Mouse (Mus musculus): ENCODE results near the gene Flt1. TPM values are rescaled to one million over a fixed set of nuclear protein-coding genes. Genes with fewer than 3 reads are reported as not detected.

The Flt1 gene
- total and polyA plus RNA-seq, 3 experiments, result 20.5 to 88.3 (median 82.1) TPM

DNA sequence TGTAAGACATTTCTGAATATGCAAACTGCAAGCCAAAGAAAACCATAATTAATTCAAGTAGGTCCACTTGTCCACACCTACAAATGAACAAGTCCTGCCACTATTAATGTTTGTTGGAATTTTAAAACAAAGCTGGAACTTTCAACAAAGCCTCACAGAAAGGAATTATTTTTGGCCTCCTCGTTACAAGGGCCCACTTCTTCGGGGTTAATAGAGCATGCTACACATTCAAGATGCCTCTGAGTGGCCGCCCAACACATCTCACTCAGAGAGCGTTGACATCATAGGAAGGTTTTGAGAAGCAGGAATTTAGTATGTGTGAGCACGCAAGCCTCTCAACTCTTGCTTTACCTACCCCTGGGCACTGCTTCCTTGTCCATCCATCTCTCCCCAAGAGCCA, 50.0 kb downstream of the Flt1 start:
- Histone ChIP-seq H3K4me1 (ENCODE audit: control insufficient read depth, insufficient read depth, low read length) (peaks cover 7% of the 10 kb centered on the region), H3K79me2 (replicated peaks; ENCODE audit: control insufficient read depth, insufficient read depth, low read length) (no peaks in the 10 kb centered on the region), H3K9ac (ENCODE audit: low read depth, low read length) (no peak overlapping the region), H3K27me3 (ENCODE audit: control insufficient read depth, insufficient read depth, low read length) (no peaks in the 10 kb centered on the region), H3K27ac (no peak overlapping the region), H3K4me3 (no peak overlapping the region), H3K36me3 (ENCODE audit: control insufficient read depth, insufficient read depth, low read length) (peaks cover 17% of the 10 kb centered on the region)
- 74% methylated on average over 5 of the region's 5 CpGs for WGBS
- no peak for DNase-seq
- intact Hi-C loops (cut with DNase I), result no loop called here
- no peak for TF ChIP-seq POLR2A (IDR thresholded peaks at IDR 0.05; ENCODE audit: insufficient read depth, low read depth, low read length)
- TF ChIP-seq CTCF (IDR thresholded peaks at IDR 0.05), result no peak

DNA sequence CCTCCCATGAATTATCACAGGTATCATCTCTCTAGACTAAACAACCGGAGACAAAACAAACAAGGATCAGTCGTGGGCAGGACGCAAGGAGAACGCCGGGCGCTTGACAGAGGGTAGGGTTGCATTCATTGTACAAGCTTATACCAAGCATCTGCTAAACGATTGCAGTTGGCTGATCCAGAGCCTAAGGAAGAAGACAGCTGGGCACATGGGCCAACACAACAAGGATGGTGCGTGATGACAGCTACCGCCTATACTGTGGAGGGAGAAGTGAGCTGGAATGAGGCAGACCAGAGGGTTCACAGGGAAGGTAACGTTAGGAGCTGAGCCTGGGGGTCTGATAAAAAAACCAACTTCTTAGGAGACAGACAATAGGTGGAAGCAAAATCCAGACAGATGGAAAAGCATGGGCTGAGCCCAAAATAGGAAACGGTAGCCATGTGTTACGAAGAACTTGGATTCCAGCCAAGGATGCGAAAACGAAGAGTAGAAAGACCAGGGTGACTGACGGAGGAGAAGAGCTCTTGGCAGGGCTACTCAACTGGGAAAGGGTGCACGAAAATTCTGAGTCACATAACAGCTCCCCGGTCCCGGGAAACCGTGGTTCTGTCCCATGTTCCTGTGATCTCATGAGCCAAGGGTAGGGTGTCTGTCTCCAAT, 53.9 kb downstream of the Flt1 start:
- peak overlapping the region; percentile 55 for H3K27ac ChIP-seq
- DNase-seq, result peak in 1 of 2 experiments; percentile 34

DNA sequence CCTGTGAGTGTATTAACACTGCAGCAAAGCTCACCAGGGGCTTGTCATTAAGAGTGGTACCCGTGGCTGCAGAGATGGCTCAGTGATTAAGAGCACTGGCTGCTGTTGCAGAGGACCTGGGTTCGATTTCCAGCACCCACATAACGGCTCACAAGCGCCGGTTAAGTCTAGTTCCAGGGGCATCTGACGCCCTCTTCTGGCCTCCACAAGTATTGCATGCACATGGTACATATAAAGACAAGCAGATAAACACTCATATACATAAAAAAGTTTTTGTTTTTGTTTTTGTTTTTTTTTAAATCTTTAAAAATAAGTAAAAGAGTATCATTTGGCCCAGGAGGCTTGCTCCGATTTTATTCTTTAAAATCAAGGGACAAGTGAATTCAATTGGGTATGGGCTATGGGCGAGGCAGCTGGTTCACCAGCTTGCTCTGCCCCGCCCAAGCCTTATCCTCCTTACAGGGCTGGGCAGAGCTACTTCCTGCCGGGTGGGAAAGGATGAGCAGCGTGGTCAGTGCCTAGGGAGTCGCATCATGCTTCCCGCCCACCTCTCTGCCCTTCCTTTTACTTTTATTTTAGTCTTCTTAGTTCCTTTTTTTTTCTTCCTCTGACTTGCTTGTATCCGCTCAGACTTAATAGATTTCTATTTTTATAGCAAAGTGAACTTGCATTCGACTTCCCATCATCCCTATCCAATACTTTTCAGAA, 57.0 kb downstream of the Flt1 start:
- intact Hi-C loops (cut with DNase I), result no loop called here

More for the DNA sequence above, 53.9 kb downstream of the Flt1 start:
- Histone ChIP-seq H3K79me2 (replicated peaks; ENCODE audit: control insufficient read depth, insufficient read depth, low read length) (no peaks in the 10 kb centered on the region), H3K4me3 (no peak overlapping the region), H3K27me3 (ENCODE audit: control insufficient read depth, insufficient read depth, low read length) (no peaks in the 10 kb centered on the region), H3K9ac (ENCODE audit: low read depth, low read length) (no peak overlapping the region), H3K36me3 (ENCODE audit: control insufficient read depth, insufficient read depth, low read length) (peaks cover 21% of the 10 kb centered on the region), H3K4me1 (ENCODE audit: control insufficient read depth, insufficient read depth, low read length) (peaks cover 7% of the 10 kb centered on the region)
- no peak for TF ChIP-seq CTCF (IDR thresholded peaks at IDR 0.05)
- TF ChIP-seq EP300 (IDR thresholded peaks at IDR 0.05; ENCODE audit: insufficient read depth, low read depth, low read length), result no peak
- no peak for TF ChIP-seq POLR2A (IDR thresholded peaks at IDR 0.05; ENCODE audit: insufficient read depth, low read depth, low read length)
- intact Hi-C loops (cut with DNase I), result loop anchor here (5.0 kb wide), 1 partner anchor 35 kb away; no protein-coding TSS in a partner anchor
- 42% methylated on average over 19 of the region's 19 CpGs for WGBS

DNA sequence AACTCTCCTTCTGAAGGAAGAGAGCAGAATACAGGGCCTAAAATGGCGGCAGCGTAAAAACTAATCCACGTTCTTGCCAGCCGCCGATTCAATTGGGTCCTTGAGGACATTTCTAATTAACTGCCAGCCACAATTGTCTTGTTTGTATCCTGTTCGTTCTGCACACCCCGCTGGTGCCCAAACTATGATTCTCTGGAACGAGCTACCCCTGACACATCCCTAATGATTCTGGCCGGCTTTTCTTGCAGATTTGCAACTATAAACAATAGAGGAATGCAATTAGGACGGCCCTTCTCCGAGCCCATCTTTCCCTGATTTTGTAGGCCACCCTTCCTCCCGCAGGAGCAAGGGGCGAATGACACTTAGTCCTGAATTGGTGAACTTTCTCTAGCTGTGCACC, 59.9 kb downstream of the Flt1 start:
- 94% methylated on average over 13 of the region's 13 CpGs for WGBS
- TF ChIP-seq POLR2A (IDR thresholded peaks at IDR 0.05; ENCODE audit: insufficient read depth, low read depth, low read length), result no peak
- TF ChIP-seq EP300 (IDR thresholded peaks at IDR 0.05; ENCODE audit: insufficient read depth, low read depth, low read length), result no peak
- no peak for TF ChIP-seq CTCF (IDR thresholded peaks at IDR 0.05)
- no peak for DNase-seq
- intact Hi-C loops (cut with DNase I), result no loop called here
- Histone ChIP-seq H3K27ac (no peak overlapping the region), H3K9ac (ENCODE audit: low read depth, low read length) (no peak overlapping the region), H3K4me1 (ENCODE audit: control insufficient read depth, insufficient read depth, low read length) (peaks cover 4% of the 10 kb centered on the region), H3K36me3 (ENCODE audit: control insufficient read depth, insufficient read depth, low read length) (peaks cover 8% of the 10 kb centered on the region), H3K27me3 (ENCODE audit: control insufficient read depth, insufficient read depth, low read length) (no peaks in the 10 kb centered on the region), H3K79me2 (replicated peaks; ENCODE audit: control insufficient read depth, insufficient read depth, low read length) (no peaks in the 10 kb centered on the region), H3K4me3 (no peak overlapping the region)

More for the DNA sequence above, 57.0 kb downstream of the Flt1 start:
- Histone ChIP-seq H3K79me2 (replicated peaks; ENCODE audit: control insufficient read depth, insufficient read depth, low read length) (no peaks in the 10 kb centered on the region), H3K4me3 (no peak overlapping the region), H3K36me3 (ENCODE audit: control insufficient read depth, insufficient read depth, low read length) (peaks cover 19% of the 10 kb centered on the region), H3K27ac (no peak overlapping the region), H3K4me1 (ENCODE audit: control insufficient read depth, insufficient read depth, low read length) (peaks cover 7% of the 10 kb centered on the region), H3K27me3 (ENCODE audit: control insufficient read depth, insufficient read depth, low read length) (no peaks in the 10 kb centered on the region), H3K9ac (ENCODE audit: low read depth, low read length) (no peak overlapping the region)
- TF ChIP-seq CTCF (IDR thresholded peaks at IDR 0.05) (peak; percentile 49), EP300 (IDR thresholded peaks at IDR 0.05; ENCODE audit: insufficient read depth, low read depth, low read length) (no peak), POLR2A (IDR thresholded peaks at IDR 0.05; ENCODE audit: insufficient read depth, low read depth, low read length) (no peak)
- 79% methylated on average over 15 of the region's 15 CpGs for WGBS
- no peak for DNase-seq

DNA sequence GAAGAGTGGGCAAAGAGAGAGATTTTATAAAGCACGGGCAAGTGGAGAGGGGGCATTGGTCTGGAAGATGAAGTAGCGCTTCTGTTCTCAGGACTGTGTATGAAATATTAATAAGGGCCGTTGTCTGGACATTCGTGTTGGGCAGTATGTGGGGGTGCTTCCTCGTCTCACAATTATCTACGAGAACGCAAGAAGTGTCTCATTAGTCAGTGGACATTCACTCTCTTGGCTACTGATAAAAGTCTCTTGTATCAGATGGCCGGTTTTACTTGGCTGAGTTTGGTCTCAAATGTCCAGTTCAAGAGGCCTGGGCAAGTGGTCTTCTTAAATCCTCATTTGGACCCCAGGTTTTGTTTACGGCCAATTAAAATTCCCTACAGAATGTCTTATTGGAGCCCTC, 60.4 kb downstream of the Flt1 start:
- Histone ChIP-seq H3K4me1 (ENCODE audit: control insufficient read depth, insufficient read depth, low read length) (peaks cover 4% of the 10 kb centered on the region), H3K79me2 (replicated peaks; ENCODE audit: control insufficient read depth, insufficient read depth, low read length) (no peaks in the 10 kb centered on the region), H3K9ac (ENCODE audit: low read depth, low read length) (no peak overlapping the region), H3K36me3 (ENCODE audit: control insufficient read depth, insufficient read depth, low read length) (peaks cover 7% of the 10 kb centered on the region), H3K4me3 (no peak overlapping the region), H3K27me3 (ENCODE audit: control insufficient read depth, insufficient read depth, low read length) (no peaks in the 10 kb centered on the region), H3K27ac (no peak overlapping the region)
- no peak for DNase-seq
- 81% methylated on average over 9 of the region's 9 CpGs for WGBS
- TF ChIP-seq POLR2A (IDR thresholded peaks at IDR 0.05; ENCODE audit: insufficient read depth, low read depth, low read length), result no peak
- no peak for TF ChIP-seq CTCF (IDR thresholded peaks at IDR 0.05)
- no peak for TF ChIP-seq EP300 (IDR thresholded peaks at IDR 0.05; ENCODE audit: insufficient read depth, low read depth, low read length)
- intact Hi-C loops (cut with DNase I), result no loop called here

DNA sequence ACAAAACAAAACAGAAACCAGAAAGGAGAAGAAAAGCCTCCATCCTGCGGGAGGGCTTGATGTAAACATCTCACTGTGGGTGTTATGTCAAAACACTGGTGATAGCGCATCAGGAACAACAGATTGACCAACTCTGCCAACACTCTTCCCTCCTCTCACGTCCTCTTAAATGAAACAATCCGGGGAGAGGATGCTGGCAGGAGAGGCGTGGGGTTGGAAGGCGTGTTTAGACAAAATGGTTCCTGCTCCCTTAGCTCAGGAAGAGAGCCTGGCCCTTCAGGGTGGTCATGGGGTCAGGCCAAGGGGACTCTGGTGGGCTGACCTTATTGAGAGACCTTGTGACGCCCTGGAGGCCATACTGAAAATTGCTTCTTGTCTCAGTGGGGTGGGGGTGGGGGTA, 65.9 kb downstream of the Flt1 start:
- Histone ChIP-seq H3K27ac (peak overlapping the region; percentile 71; the same call in 1 of the 2 replicates), H3K79me2 (replicated peaks; ENCODE audit: control insufficient read depth, insufficient read depth, low read length) (peaks cover 3% of the 10 kb centered on the region), H3K4me3 (no peak overlapping the region), H3K27me3 (ENCODE audit: control insufficient read depth, insufficient read depth, low read length) (no peaks in the 10 kb centered on the region), H3K9ac (ENCODE audit: low read depth, low read length) (no peak overlapping the region), H3K4me1 (ENCODE audit: control insufficient read depth, insufficient read depth, low read length) (peaks cover 17% of the 10 kb centered on the region), H3K36me3 (ENCODE audit: control insufficient read depth, insufficient read depth, low read length) (peaks cover 23% of the 10 kb centered on the region)
- no peak for TF ChIP-seq CTCF (IDR thresholded peaks at IDR 0.05)
- TF ChIP-seq EP300 (IDR thresholded peaks at IDR 0.05; ENCODE audit: insufficient read depth, low read depth, low read length), result no peak
- no peak for TF ChIP-seq POLR2A (IDR thresholded peaks at IDR 0.05; ENCODE audit: insufficient read depth, low read depth, low read length)
- 54% methylated on average over 7 of the region's 7 CpGs for WGBS
- intact Hi-C loops (cut with DNase I), result loop anchor here (2.0 to 5.0 kb wide), 4 partner anchors 15 to 93 kb away; partner anchors contain the start of gene Flt1
- DNase-seq, result no peak

Data from heart, adult 2 months (tissue).